Mouse (Mus musculus) testis, adult 2 months (tissue): Measurements from ENCODE around the gene Pdzd9.

Experiments used
- CTCF ChIP-seq: fragments of 200-500 bp; IDR thresholded peaks from 2 replicates; pipeline ENCODE4 v1.5.1; 2012; ENCODE audit warnings: low read depth, mild to moderate bottlenecking, inconsistent platforms, low read length, moderate library complexity; ENCODE audit not compliant: control insufficient read depth, insufficient read depth, insufficient replicate concordance
- POLR2A ChIP-seq: fragments of 200-500 bp; IDR thresholded peaks from 2 replicates; pipeline ENCODE4 v1.6.1; 2012; ENCODE audit warnings: low read depth, mild to moderate bottlenecking, inconsistent platforms, low read length, moderate library complexity; ENCODE audit not compliant: control insufficient read depth

DNA sequence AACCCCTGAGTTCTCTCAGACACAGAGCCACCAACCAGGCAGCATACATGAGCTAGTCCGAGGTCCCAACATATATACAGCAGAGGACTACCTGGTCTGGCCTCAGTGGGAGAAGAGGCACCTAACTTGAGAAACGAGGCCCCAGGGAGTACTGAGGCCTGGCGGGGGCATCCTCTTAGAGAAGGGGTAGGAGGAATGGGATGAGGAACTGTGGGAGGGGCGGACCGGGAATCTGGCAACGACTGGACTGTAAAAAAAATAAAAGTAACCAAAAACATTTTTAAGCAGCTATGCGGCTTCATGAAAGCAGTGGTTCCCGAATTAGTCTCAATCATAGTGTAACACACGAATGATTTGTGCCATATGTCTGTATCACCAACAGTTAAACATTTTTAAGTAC is 35.8 kb downstream of the Pdzd9 start:
- TF ChIP-seq CTCF, result no peak
- TF ChIP-seq POLR2A, result no peak
